30 mouse cellular contexts compared by ENCODE assay signal in genomic region chr19:38430475-38430874, GRCm38 (mm10). TPM values are rescaled to one million over a fixed set of nuclear protein-coding genes. Genes with fewer than 3 reads are reported as not detected.
DNase-seq lines count a peak whose midpoint lies in the region; TF ChIP-seq lines count a peak whose summit lies in the region.
"Had no signal": no experiment of that assay in that cellular context is flagged by ENCODE, and none has a peak within 500 bp of the region (broad histone marks: within the 10 kb centered on the region; RNA-seq: fewer than 3 reads in every experiment).

No protein-coding gene starts in this region.

- no peak for DNase-seq in gastrocnemius, adult 2 months
- no peak for DNase-seq in gastrocnemius, postnatal 4 days (ENCODE audit: low spot score in 2 of 2)
- DNase-seq in 3T3-L1 (ENCODE audit: low read depth, low spot score) (peak; percentile 71), NIH3T3 (ENCODE audit: low read depth) (peak; percentile 63), adipocyte (ENCODE audit: low spot score) (no peak)
- peak; percentile 37 for DNase-seq in gonadal fat pad, adult 2 months (ENCODE audit: low read depth)
- DNase-seq in left cerebral cortex, adult 8-10 months (ENCODE audit: low spot score in 2 of 2), result no peak
- DNase-seq in layer of hippocampus, postnatal 10 days (ENCODE audit: low spot score in 2 of 2), result no peak
- DNase-seq: adrenal gland, adult 2 months; adrenal gland, postnatal 14 days; cerebellum, adult 11 months; cerebellum, adult 2 months; cerebellum, adult 9-11 months; cerebellum, postnatal 25 days; gastrocnemius, postnatal 10 days; gastrocnemius, postnatal 36 days; heart, adult 2 months; heart, postnatal 14 days; kidney, adult 11 months; kidney, adult 8-10 months had no signal

- TF ChIP-seq CTCF in gastrocnemius, adult 2 months (IDR thresholded peaks at IDR 0.05), result no peak

- no peak overlapping the region; the same call in 1 of the 2 replicates for H3K4me3 ChIP-seq in gastrocnemius, adult 2 months
- H3K4me3 ChIP-seq: embryonic facial prominence, embryonic 13.5 days; forebrain, embryonic 12.5 days; forebrain, embryonic 15.5 days; heart, adult 2 months; heart, embryonic 10.5 days; heart, embryonic 13.5 days; hindbrain, embryonic 12.5 days; intestine, embryonic 15.5 days had no signal

- H3K27ac ChIP-seq in gastrocnemius, adult 2 months, result peak overlapping the region; percentile 8; the same call in 1 of the 2 replicates
- H3K27ac ChIP-seq: embryonic facial prominence, embryonic 13.5 days; forebrain, embryonic 12.5 days; forebrain, embryonic 15.5 days; heart, adult 2 months; heart, embryonic 10.5 days; heart, embryonic 13.5 days; hindbrain, embryonic 12.5 days; intestine, embryonic 15.5 days had no signal

- intact Hi-C loops in gastrocnemius, adult 2 months (cut with DNase I), result no loop called here

RNA-seq across cellular contexts. Expression of gene Slc35g1, which starts 34.7 kb away (rescaled TPM):
- total RNA-seq in gastrocnemius, adult 2 months (2021), result 1 to 10 TPM; 1.5 to 1.7 TPM
- 1 to 10 TPM; 2.6 to 2.7 TPM for total RNA-seq in gastrocnemius, postnatal 4 days (2021)
- polyA plus RNA-seq in gonadal fat pad, adult 2 months (2012; rRNA removed), result 6.2 and 14.9 TPM in 2 replicates
- 1 to 10 TPM; 1.5 to 2.3 (median 2.1) TPM for total RNA-seq in left cerebral cortex, adult 8-10 months (2022)
- 1 to 10 TPM; 3.3 to 3.7 TPM for total RNA-seq in layer of hippocampus, postnatal 10 days (2021)

RNA-seq across cellular contexts. Expression of gene Plce1, which starts 50.4 kb away (rescaled TPM):
- 1 to 10 TPM; 5.1 to 8.5 TPM for total RNA-seq in gastrocnemius, adult 2 months (2021)
- 10 to 100 TPM; 53.1 to 56.9 TPM for total RNA-seq in gastrocnemius, postnatal 4 days (2021)
- polyA plus RNA-seq in gonadal fat pad, adult 2 months (2012; rRNA removed), result 5.3 and 5.4 TPM in 2 replicates
- 10 to 100 TPM in 2 of 4 experiments, 1 to 10 TPM in 2; 6.1 to 12.6 (median 8.8) TPM for total RNA-seq in left cerebral cortex, adult 8-10 months (2022)
- 10 to 100 TPM; 11.2 to 14.6 TPM for total RNA-seq in layer of hippocampus, postnatal 10 days (2021)
- total RNA-seq: common myeloid progenitor, adult 5-6 weeks; hematopoietic stem cell, adult 5-6 weeks; MEL had no signal

Comparison
In these comparisons a context has a peak if more than half of its experiments do, and no peak if none do; other contexts are left out.
1. DNase-seq: peak in 3T3-L1 (single experiment), NIH3T3 (single experiment) and gonadal fat pad, adult 2 months (single experiment); none in gastrocnemius, adult 2 months (single experiment), gastrocnemius, postnatal 4 days (0 of 2), left cerebral cortex, adult 8-10 months (0 of 2), layer of hippocampus, postnatal 10 days (0 of 2) and adipocyte (single experiment).